Mouse (Mus musculus) G1E (cell line): ENCODE data around the gene Gm49342. TPM values are rescaled to one million over a fixed set of nuclear protein-coding genes. Genes with fewer than 3 reads are reported as not detected.
"Not testable (repeated sequence)": the region's sequence is repeated elsewhere in the genome, so short reads cannot be mapped to it uniquely, and the experiment has no call there.

ENCODE experiments used
- ATAC-seq: 2 replicates; pipeline ENCODE4 v1.8.0; 2016; ENCODE audit warnings: mild to moderate bottlenecking; ENCODE audit not compliant: insufficient number of reproducible peaks, poor library complexity, low FRiP score, severe bottlenecking; ENCODE audit errors: extremely low read depth
- DNase-seq: peaks from one replicate; pipeline ENCODE4 v3.0.0; 2012; ENCODE audit warnings: low spot score
- H3K27me3 ChIP-seq: 2 replicates; pipeline ENCODE4 v1.6.1; 2012; ENCODE audit warnings: mild to moderate bottlenecking, low read length, inconsistent platforms; ENCODE audit not compliant: insufficient read depth
- H3K36me3 ChIP-seq: replicated peaks from 2 replicates; pipeline ENCODE3; 2012; ENCODE audit warnings: mild to moderate bottlenecking, inconsistent platforms
- H3K4me1 ChIP-seq: 2 replicates; pipeline ENCODE4 v1.6.1; 2012; ENCODE audit warnings: low read depth, low read length, inconsistent platforms, mixed read lengths; ENCODE audit not compliant: insufficient read depth
- H3K4me3 ChIP-seq: 2 replicates; pipeline ENCODE4 v1.5.1; 2012; ENCODE audit warnings: low read depth, mild to moderate bottlenecking, inconsistent platforms, low read length, moderate library complexity, mixed read lengths
- H3K9me3 ChIP-seq: replicated peaks from 2 replicates; pipeline ENCODE4 v1.6.1; 2012; ENCODE audit warnings: inconsistent platforms
- CTCF ChIP-seq: IDR thresholded peaks from 2 replicates; pipeline ENCODE4 v1.5.1; 2012; ENCODE audit warnings: low read depth, low read length, inconsistent platforms, mixed read lengths
- GATA1 ChIP-seq: IDR thresholded peaks from 2 replicates; pipeline ENCODE4 v1.6.1; 2012; ENCODE audit warnings: borderline replicate concordance, low read length, inconsistent platforms, mixed read lengths
- GATA2 ChIP-seq: IDR thresholded peaks from 2 replicates; pipeline ENCODE4 v1.6.1; 2012; ENCODE audit warnings: low read depth, low read length, inconsistent platforms, borderline replicate concordance
- POLR2AphosphoS5 ChIP-seq: IDR thresholded peaks from 2 replicates; pipeline ENCODE4 v1.6.1; 2012; ENCODE audit warnings: low read depth, low read length, inconsistent platforms; ENCODE audit not compliant: insufficient replicate concordance
- TAL1 ChIP-seq: conservative IDR thresholded peaks from 2 replicates; pipeline ENCODE4 v1.6.1; 2012; ENCODE audit warnings: low read depth, low read length, inconsistent platforms, mixed read lengths
- polyA plus RNA-seq: library from polyadenylated mRNA; stranded (reverse); fragments of >175 nt; gene quantifications from 2 replicates; pipeline ENCODE4 v1.2.3, GENCODE M21; 2012
- total RNA-seq, 2 experiments: library from RNA; stranded (forward) in 1 of 2; stranded (reverse) in 1 of 2; fragments of 200-1000 nt in 1 of 2; fragments of >200 nt in 1 of 2; fragmentation: Nextera tagmentation in 1 of 2; gene quantifications; 2 replicates each; pipeline ENCODE4 v1.2.3; 2014 to 2017

The Gm49342 gene
- total RNA-seq (2014; fragmentation: Nextera tagmentation) (3.2 TPM in 1 of 2 replicates, not detected in the other), total RNA-seq (2017) (not detected in 2 replicates), polyA plus RNA-seq (1.5 and 2.0 TPM in 2 replicates)

- ATAC-seq: peak; percentile 100
- Histone ChIP-seq H3K27me3 (no peaks in the 10 kb centered on the region), H3K4me3 (peak within 1 kb of the TSS; percentile 71), H3K4me1 (peaks cover 8% of the 10 kb centered on the region), H3K9me3 (no peaks in the 10 kb centered on the region), H3K36me3 (no peaks in the 10 kb centered on the region)
- peak; percentile 85 for DNase-seq
- no peak for TF ChIP-seq GATA2
- no peak for TF ChIP-seq CTCF
- TF ChIP-seq GATA1: no peak
- no peak for TF ChIP-seq TAL1
- peak; percentile 86; the same call in 1 of the 2 replicates for TF ChIP-seq POLR2AphosphoS5
Measured at GRCm38 (mm10) chr14:50943932-50944667, at the start of gene Gm49342. TSS of gene Gm49342 (plus strand) at chr14:50944517.

DNA sequence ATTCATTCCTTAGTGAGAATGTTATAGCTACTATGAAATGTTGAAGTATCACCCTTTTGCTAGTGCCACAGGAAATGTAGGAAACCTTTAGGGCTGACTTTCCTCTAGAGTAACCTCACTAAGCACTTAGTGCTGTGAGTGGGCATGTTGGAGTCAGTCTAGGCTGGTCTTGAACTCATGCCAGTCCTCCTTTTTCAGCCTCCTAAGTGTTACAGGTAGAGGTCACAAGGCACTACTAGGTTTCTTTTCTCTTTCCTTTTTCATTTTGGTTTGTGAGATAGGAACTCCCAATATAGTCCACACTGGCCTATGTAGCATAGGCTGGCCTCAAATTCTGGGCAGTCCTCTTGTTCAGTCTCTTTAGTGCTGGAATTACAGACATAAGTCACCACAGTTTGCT, 48.9 kb upstream of the Gm49342 start:
- Histone ChIP-seq H3K9me3 (peaks cover 2% of the 10 kb centered on the region; the same call in 1 of the 2 replicates), H3K4me1 (peaks cover 2% of the 10 kb centered on the region; the same call in 1 of the 2 replicates), H3K27me3 (peaks cover 32% of the 10 kb centered on the region), H3K36me3 (no peaks in the 10 kb centered on the region), H3K4me3 (no peak overlapping the region)
- DNase-seq: no peak
- no peak for ATAC-seq
- no peak for TF ChIP-seq CTCF

DNA sequence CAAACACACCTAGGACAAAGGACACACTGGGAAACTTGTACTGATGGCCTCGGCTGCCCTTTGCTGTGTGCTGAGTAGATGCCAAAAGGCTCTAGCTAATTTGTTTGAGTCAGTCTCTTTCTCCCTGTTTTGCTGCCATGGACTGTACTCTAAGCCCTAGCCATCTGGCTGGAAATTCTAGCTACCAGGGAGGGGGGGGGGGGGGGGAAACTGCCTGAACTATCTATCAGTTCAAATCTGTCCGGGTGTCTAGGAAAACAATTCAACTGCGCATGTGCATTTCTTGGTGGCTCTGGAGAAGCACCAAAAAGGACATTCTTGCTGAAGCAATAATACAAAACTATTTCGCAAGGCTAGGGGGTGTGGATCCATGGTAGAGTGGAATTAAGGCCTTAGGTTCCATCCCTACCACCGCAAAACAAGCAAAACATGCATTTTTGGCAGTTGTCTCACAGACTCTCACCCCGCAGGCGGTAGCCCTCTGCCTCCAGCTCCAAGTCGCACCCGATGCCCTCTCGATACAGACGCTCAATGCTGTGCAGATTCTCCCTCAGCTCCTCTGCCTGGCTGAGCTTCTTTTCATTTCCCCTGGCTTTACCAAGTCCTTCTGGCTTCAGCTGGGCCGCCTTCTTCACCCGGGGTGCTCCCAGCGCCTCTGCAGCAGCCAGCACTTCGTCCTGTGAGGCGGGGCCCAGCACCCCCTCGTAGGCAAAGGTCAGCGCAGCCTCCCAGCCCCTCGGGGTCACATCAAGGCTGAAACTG, 48.2 kb upstream of the Gm49342 start:
- DNase-seq: no peak
- no peak overlapping the region for H3K4me3 ChIP-seq
- TF ChIP-seq GATA1 (no peak), GATA2 (no peak), POLR2AphosphoS5 (no peak), CTCF (no peak), TAL1 (no peak)
- ATAC-seq: no peak
- H3K9me3 ChIP-seq: peaks cover 6% of the 10 kb centered on the region; the same call in 1 of the 2 replicates
- no peaks in the 10 kb centered on the region for H3K36me3 ChIP-seq
- H3K4me1 ChIP-seq: peaks cover 2% of the 10 kb centered on the region; the same call in 1 of the 2 replicates
- peaks cover 32% of the 10 kb centered on the region for H3K27me3 ChIP-seq

- ATAC-seq (no peak), DNase-seq (no peak)
- Histone ChIP-seq H3K4me3 (no peak overlapping the region), H3K4me1 (no peaks in the 10 kb centered on the region), H3K36me3 (no peaks in the 10 kb centered on the region), H3K9me3 (peaks cover 6% of the 10 kb centered on the region; the same call in 1 of the 2 replicates), H3K27me3 (peaks cover 29% of the 10 kb centered on the region)
- no peak for TF ChIP-seq CTCF
- no peak for TF ChIP-seq GATA2
- no peak for TF ChIP-seq GATA1
- TF ChIP-seq TAL1: no peak
- no peak for TF ChIP-seq POLR2AphosphoS5
Measured at GRCm38 (mm10) chr14:50896747-50897373, 47.5 kb upstream of the Gm49342 start.

- no peak within 1 kb of the TSS for H3K4me3 ChIP-seq
- H3K27me3 ChIP-seq: peaks cover 27% of the 10 kb centered on the region
- no peaks in the 10 kb centered on the region for H3K36me3 ChIP-seq
- ATAC-seq: no peak
- no peak for DNase-seq
- H3K4me1 ChIP-seq: no peaks in the 10 kb centered on the region
- peaks cover 6% of the 10 kb centered on the region; the same call in 1 of the 2 replicates for H3K9me3 ChIP-seq
- no peak for TF ChIP-seq GATA1
- no peak for TF ChIP-seq POLR2AphosphoS5
- TF ChIP-seq TAL1: no peak
Measured at GRCm38 (mm10) chr14:50897374-50897765, 46.9 kb upstream of the Gm49342 start, which contains the start of gene Klhl33. TSS of gene Klhl33 (minus strand) at chr14:50897507.

GRCm38 (mm10) chr14:50897992-50898391, 46.3 kb upstream of the Gm49342 start:
- not testable (repeated sequence) for DNase-seq, H3K4me1 ChIP-seq, H3K4me3 ChIP-seq, H3K9me3 ChIP-seq, H3K36me3 ChIP-seq, ATAC-seq
- peaks cover 21% of the 10 kb centered on the region for H3K27me3 ChIP-seq
